Mouse (Mus musculus): ENCODE data around the gene Ccdc137. TPM values are rescaled to one million over a fixed set of nuclear protein-coding genes. Genes with fewer than 3 reads are reported as not detected.

The Ccdc137 gene
- 5.4 TPM for polyA plus RNA-seq (2014; fragmentation: Illumina TruSeq; extraction: RNeasy Lipid Tissue Mini Kit (QIAGEN cat#74804); ENCODE audit: low read depth, low replicate concordance)

GRCm38 (mm10) chr11:120457772-120458751 lies at the start of gene Ccdc137, which contains the start of gene Oxld1:
TSS of gene Ccdc137 (plus strand) at chr11:120458115.
TSS of gene Oxld1 (minus strand) at chr11:120458068.

GRCm38 (mm10) chr11:120437152-120437856 lies 20.6 kb upstream of the Ccdc137 start, which contains the start of gene Nploc4:
TSS of gene Nploc4 (minus strand) at chr11:120437708.

DNA sequence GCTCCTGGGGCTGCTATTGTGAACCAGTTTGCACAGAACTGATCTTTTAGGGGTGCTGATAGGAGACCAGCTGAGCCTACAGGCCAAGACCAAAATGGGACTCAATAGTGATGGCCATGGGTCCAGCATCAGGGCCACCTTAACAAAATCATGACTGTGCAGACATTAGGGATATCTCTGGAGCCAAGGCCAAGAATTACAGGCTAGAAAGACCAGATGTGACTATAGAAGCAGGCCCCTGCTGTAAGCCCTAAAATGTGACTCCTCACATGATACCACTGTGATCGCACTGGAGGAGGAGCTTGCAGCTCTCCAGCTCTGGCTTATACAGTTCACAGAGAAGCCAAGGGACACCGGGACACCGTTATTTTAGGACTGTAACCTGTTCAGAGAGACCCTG lies 15.6 kb upstream of the Ccdc137 start, which contains the start of gene Tspan10:
Gene Tspan10 (plus strand): TSS at position 301 of the 400 bp plus-strand sequence.

GRCm38 (mm10) chr11:120453306-120453705 lies 4.6 kb upstream of the Ccdc137 start, which contains the start of gene Pde6g:
TSS of gene Pde6g (minus strand) at chr11:120453500.

DNA sequence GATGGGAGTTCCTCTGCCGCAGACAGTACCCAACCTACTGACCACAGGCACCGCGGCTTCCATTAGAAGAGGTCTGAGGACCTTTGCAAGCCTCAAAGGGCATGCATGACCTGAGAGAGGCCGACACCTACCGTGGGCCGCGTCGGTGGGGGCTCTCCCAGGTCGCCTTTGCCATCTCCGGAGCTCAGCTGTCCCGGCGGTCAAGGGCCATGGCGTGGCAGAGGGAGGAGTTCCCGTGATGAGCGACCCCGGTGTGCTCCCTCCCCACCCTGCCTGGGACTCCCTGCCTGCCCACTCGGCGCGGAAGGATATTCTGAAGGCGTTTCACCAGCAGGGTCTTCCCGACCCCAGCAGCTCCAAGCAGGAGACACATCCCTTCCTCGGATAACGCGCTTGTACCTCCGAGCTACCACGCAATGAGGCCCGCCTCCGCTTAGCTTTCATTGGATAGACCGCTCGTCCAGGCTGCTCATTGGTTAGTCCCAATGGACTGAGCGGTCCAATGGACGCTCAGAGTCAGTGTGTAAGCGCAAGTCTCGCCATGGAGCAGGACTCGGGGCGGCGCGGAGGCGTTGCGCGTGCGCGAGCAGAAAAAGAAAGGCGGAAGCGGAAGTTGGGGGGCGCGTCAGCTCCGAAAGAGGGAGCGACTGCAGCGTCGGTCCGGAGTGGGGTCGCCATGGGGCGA lies 9.3 kb downstream of the Ccdc137 start, which contains the start of gene Arl16:
Gene Arl16 (minus strand): TSS at position 557 of the 685 bp plus-strand sequence.

GRCm38 (mm10) chr11:120484265-120484981 lies 26.5 kb downstream of the Ccdc137 start, which contains the start of gene Mrpl12:
TSS of gene Mrpl12 (plus strand) at chr11:120484613.

DNA sequence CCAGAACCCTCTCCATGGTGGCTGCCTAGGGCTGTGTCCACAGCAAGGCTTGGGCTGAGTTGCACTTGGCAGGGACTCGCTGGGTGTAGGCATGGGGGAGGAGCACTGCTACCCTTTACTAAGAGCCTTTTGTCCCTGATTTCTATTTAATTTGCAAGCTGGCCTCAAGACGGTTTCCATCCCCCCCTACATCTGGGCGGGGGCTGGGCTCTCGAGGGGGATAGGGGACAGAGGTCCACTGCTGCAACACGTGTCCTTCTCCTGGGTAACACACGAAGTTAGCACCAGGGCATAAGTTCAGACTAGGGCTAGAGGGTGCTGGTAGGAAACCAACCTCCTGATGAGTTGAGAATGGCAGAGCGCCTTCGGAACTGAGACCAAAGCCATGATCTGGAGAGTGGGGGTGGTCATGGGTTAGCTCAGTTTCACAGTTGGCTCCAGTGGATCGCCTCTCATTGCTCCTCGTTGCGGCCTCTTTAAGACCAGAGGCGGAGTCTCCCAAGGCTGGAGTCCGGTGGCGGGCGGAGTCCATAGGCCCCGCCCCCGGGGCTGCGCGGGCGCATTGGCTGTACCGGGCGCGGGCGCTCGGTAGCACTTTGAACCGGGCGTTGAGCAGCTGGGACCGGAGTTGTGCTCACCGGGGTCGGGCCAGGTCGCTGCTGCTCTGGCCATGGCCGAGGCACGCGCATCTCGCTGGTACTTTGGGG lies 33.6 kb downstream of the Ccdc137 start, which contains the start of gene Slc25a10:
Gene Slc25a10 (plus strand): TSS at position 524 of the 707 bp plus-strand sequence.

Other genes with a start within 250 kb of the Ccdc137 start
- 0.66 TPM for gene Bahcc1, start 225.2 kb upstream of the Ccdc137 start, polyA plus RNA-seq (2014; fragmentation: Illumina TruSeq; extraction: RNeasy Lipid Tissue Mini Kit (QIAGEN cat#74804); ENCODE audit: low read depth, low replicate concordance)
- 121 TPM for gene Actg1, start 109.6 kb upstream of the Ccdc137 start, polyA plus RNA-seq (2014; fragmentation: Illumina TruSeq; extraction: RNeasy Lipid Tissue Mini Kit (QIAGEN cat#74804); ENCODE audit: low read depth, low replicate concordance)
- gene Fscn2, start 96.6 kb upstream of the Ccdc137 start, polyA plus RNA-seq (2014; fragmentation: Illumina TruSeq; extraction: RNeasy Lipid Tissue Mini Kit (QIAGEN cat#74804); ENCODE audit: low read depth, low replicate concordance), result not detected
- not detected for gene Faap100, start 79.4 kb upstream of the Ccdc137 start, polyA plus RNA-seq (2014; fragmentation: Illumina TruSeq; extraction: RNeasy Lipid Tissue Mini Kit (QIAGEN cat#74804); ENCODE audit: low read depth, low replicate concordance)
- gene Nploc4, start 20.4 kb upstream of the Ccdc137 start, polyA plus RNA-seq (2014; fragmentation: Illumina TruSeq; extraction: RNeasy Lipid Tissue Mini Kit (QIAGEN cat#74804); ENCODE audit: low read depth, low replicate concordance), result 20.5 TPM
- gene Tspan10, start 15.5 kb upstream of the Ccdc137 start, polyA plus RNA-seq (2014; fragmentation: Illumina TruSeq; extraction: RNeasy Lipid Tissue Mini Kit (QIAGEN cat#74804); ENCODE audit: low read depth, low replicate concordance), result not detected
- gene Pde6g, start 4.6 kb upstream of the Ccdc137 start, polyA plus RNA-seq (2014; fragmentation: Illumina TruSeq; extraction: RNeasy Lipid Tissue Mini Kit (QIAGEN cat#74804); ENCODE audit: low read depth, low replicate concordance), result not detected
- gene Oxld1, start within 50 bp of the Ccdc137 start, polyA plus RNA-seq (2014; fragmentation: Illumina TruSeq; extraction: RNeasy Lipid Tissue Mini Kit (QIAGEN cat#74804); ENCODE audit: low read depth, low replicate concordance), result 0.56 TPM
- 6.2 TPM for gene Arl16, start 9.5 kb downstream of the Ccdc137 start, polyA plus RNA-seq (2014; fragmentation: Illumina TruSeq; extraction: RNeasy Lipid Tissue Mini Kit (QIAGEN cat#74804); ENCODE audit: low read depth, low replicate concordance)
- gene Mrpl12, start 26.5 kb downstream of the Ccdc137 start, polyA plus RNA-seq (2014; fragmentation: Illumina TruSeq; extraction: RNeasy Lipid Tissue Mini Kit (QIAGEN cat#74804); ENCODE audit: low read depth, low replicate concordance), result 8.1 TPM
- 5.5 TPM for gene Slc25a10, start 33.7 kb downstream of the Ccdc137 start, polyA plus RNA-seq (2014; fragmentation: Illumina TruSeq; extraction: RNeasy Lipid Tissue Mini Kit (QIAGEN cat#74804); ENCODE audit: low read depth, low replicate concordance)
- 16.2 TPM for gene Gcgr, start 72.6 kb downstream of the Ccdc137 start, polyA plus RNA-seq (2014; fragmentation: Illumina TruSeq; extraction: RNeasy Lipid Tissue Mini Kit (QIAGEN cat#74804); ENCODE audit: low read depth, low replicate concordance)
- gene Mcrip1, start 91.6 kb downstream of the Ccdc137 start, polyA plus RNA-seq (2014; fragmentation: Illumina TruSeq; extraction: RNeasy Lipid Tissue Mini Kit (QIAGEN cat#74804); ENCODE audit: low read depth, low replicate concordance), result 1.0 TPM
- gene Ppp1r27, start 93.0 kb downstream of the Ccdc137 start, polyA plus RNA-seq (2014; fragmentation: Illumina TruSeq; extraction: RNeasy Lipid Tissue Mini Kit (QIAGEN cat#74804); ENCODE audit: low read depth, low replicate concordance), result not detected
- gene P4hb, start 115.1 kb downstream of the Ccdc137 start, polyA plus RNA-seq (2014; fragmentation: Illumina TruSeq; extraction: RNeasy Lipid Tissue Mini Kit (QIAGEN cat#74804); ENCODE audit: low read depth, low replicate concordance), result 507 TPM
- 9.6 TPM for gene Arhgdia, start 123.5 kb downstream of the Ccdc137 start, polyA plus RNA-seq (2014; fragmentation: Illumina TruSeq; extraction: RNeasy Lipid Tissue Mini Kit (QIAGEN cat#74804); ENCODE audit: low read depth, low replicate concordance)
- 8.3 TPM for gene Alyref, start 140.2 kb downstream of the Ccdc137 start, polyA plus RNA-seq (2014; fragmentation: Illumina TruSeq; extraction: RNeasy Lipid Tissue Mini Kit (QIAGEN cat#74804); ENCODE audit: low read depth, low replicate concordance)
- 5.2 TPM for gene Anapc11, start 140.3 kb downstream of the Ccdc137 start, polyA plus RNA-seq (2014; fragmentation: Illumina TruSeq; extraction: RNeasy Lipid Tissue Mini Kit (QIAGEN cat#74804); ENCODE audit: low read depth, low replicate concordance)
- not detected for gene Npb, start 150.4 kb downstream of the Ccdc137 start, polyA plus RNA-seq (2014; fragmentation: Illumina TruSeq; extraction: RNeasy Lipid Tissue Mini Kit (QIAGEN cat#74804); ENCODE audit: low read depth, low replicate concordance)
- gene Pcyt2, start 159.8 kb downstream of the Ccdc137 start, polyA plus RNA-seq (2014; fragmentation: Illumina TruSeq; extraction: RNeasy Lipid Tissue Mini Kit (QIAGEN cat#74804); ENCODE audit: low read depth, low replicate concordance), result 110 TPM
- gene Sirt7, start 167.1 kb downstream of the Ccdc137 start, polyA plus RNA-seq (2014; fragmentation: Illumina TruSeq; extraction: RNeasy Lipid Tissue Mini Kit (QIAGEN cat#74804); ENCODE audit: low read depth, low replicate concordance), result 8.9 TPM
- 13.1 TPM for gene Mafg, start 175.5 kb downstream of the Ccdc137 start, polyA plus RNA-seq (2014; fragmentation: Illumina TruSeq; extraction: RNeasy Lipid Tissue Mini Kit (QIAGEN cat#74804); ENCODE audit: low read depth, low replicate concordance)
- not detected for gene Pycr1, start 185.7 kb downstream of the Ccdc137 start, polyA plus RNA-seq (2014; fragmentation: Illumina TruSeq; extraction: RNeasy Lipid Tissue Mini Kit (QIAGEN cat#74804); ENCODE audit: low read depth, low replicate concordance)
- not detected for gene Myadml2, start 190.0 kb downstream of the Ccdc137 start, polyA plus RNA-seq (2014; fragmentation: Illumina TruSeq; extraction: RNeasy Lipid Tissue Mini Kit (QIAGEN cat#74804); ENCODE audit: low read depth, low replicate concordance)
- gene Notum, start 203.1 kb downstream of the Ccdc137 start, polyA plus RNA-seq (2014; fragmentation: Illumina TruSeq; extraction: RNeasy Lipid Tissue Mini Kit (QIAGEN cat#74804); ENCODE audit: low read depth, low replicate concordance), result 1.4 TPM
- gene Aspscr1, start 214.9 kb downstream of the Ccdc137 start, polyA plus RNA-seq (2014; fragmentation: Illumina TruSeq; extraction: RNeasy Lipid Tissue Mini Kit (QIAGEN cat#74804); ENCODE audit: low read depth, low replicate concordance), result 5.6 TPM

Data from liver, adult 10 weeks (tissue).